Mouse (Mus musculus) fibroblast of lung, adult 2 months (primary cell): ENCODE measurements at regions not wholly inside any gene's neighbourhood (a gene's known extent, or its start where the extent isn't known, plus 50 kb on each side); places are given as distances from the start of the nearest gene placed in this dataset.

ENCODE experiments used
- DNase-seq: peaks from one replicate; pipeline ENCODE4 v3.0.0-alpha.2; 2011; ENCODE audit warnings: low read depth

DNA sequence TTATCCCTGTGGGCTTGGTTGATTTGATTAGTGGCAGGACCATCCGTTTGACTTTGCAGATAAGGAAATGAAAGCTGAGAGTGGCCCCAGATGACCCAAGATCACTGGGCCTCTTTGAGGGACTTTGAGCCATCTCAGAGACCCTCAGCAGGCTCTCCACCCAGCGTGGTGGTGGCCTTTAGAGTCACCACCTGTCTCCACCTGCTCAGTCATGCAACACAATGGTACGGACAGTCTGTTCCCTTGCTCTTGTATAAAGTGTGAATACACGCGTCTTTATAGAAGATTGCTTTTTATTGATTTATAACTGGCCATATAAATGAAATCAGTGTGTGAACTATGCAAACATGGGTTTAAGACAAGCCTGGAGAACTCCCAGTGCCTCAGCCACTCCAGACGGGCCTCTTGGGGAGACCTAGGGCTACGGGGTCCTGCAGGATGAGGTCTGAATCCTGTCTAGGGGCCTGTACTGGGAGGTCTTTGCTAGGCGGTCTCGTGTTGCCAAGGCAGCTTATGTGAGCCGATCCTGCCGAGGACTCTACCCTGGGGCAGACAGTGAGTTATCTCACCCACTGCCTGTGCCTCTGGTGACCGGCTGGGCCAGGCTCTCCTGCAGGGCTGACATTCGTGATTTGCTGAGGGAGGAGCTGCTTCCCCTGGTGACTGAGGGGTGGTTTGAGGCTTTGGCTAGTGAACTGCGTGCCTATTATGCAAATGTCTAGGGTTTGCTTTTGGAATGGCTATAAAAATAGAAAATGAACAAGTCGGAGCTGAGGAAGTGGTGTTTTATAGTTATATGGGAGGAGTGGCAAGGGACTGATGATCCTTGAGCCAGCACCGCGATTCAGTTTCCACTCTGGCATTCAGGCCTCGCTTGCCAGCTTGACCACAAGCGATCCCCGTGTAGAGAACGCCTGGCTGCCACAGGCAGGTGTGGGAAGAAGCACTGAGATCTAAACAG is 176.5 kb downstream of the Fam43a start:
- peak; percentile 81 for DNase-seq

DNA sequence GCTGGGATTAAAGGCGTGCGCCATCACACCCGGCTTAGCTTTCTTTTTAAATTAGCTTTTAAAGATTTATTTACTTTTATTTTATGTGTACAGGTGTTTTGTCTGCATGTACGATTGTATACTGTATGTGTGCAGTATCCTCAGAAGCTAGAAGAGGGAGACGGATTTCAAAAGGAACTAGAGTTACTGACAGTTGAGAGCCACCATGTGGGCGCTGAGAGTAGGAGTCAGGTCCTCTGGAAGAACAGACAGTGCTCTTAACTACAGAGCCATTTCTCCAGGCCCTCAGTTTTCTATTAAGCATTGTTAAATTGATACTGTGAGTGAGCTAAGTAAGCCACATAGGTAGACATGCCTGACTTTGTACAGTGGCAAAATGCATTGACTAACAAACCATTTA is 177.9 kb downstream of the Fam43a start:
- DNase-seq: no peak

DNA sequence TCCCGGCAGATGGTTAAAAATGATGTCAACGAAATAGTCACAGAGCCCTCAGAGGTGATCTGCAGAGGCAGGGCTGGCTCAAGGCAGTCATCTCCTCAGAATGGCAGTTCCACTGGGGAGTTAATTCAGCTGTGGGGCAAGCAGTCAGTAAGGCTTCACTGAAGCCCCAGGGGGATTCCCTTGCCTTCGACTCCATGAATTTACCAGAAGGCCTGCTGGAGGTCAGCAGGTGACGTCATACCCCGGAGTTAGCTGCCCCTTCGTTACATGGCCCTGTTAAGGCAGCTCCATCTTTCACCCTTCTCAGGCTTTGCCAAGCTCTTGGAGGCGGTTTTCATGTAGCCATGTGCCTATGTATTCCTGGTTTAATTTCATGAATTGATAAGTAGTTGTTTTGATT is 178.6 kb downstream of the Fam43a start:
- DNase-seq: no peak

DNA sequence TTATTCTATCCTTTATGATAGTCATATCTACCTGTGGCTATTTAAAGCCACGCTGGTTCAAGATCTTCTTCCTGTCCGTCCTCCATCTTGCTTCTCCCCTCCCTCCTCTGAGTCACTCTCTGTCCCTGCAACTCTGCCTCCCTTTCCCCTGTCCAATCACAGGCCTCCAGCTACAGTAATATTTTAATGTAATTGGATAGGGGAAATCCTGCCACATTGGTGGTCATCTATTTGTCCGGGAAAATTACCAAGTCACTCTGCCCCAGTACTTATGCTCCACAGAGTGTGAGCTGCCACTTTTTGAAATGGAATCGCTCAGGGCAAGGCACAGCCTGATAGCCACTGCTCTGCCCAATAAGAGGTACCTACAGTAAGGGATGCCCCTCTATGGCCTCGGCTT is 179.4 kb downstream of the Fam43a start:
- no peak for DNase-seq

DNA sequence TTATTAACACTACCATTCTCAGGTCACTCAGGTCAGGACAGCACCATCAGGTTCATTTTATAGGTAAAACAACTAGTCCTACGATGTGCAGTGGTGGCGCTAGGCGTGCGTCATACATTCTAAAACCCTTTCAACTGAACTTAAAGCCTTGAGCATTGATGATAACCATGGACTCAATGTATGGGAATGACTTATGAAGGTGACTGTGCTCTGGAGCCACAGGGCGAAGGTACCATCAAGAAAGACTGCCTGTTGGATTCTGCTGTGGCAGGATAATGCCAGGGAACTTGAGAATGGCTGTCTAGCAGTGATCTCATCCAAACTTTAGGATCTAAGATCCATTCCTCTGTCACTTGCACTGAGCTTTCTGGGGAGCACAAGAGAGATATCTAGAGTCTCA is 184.7 kb downstream of the Fam43a start:
- no peak for DNase-seq

DNA sequence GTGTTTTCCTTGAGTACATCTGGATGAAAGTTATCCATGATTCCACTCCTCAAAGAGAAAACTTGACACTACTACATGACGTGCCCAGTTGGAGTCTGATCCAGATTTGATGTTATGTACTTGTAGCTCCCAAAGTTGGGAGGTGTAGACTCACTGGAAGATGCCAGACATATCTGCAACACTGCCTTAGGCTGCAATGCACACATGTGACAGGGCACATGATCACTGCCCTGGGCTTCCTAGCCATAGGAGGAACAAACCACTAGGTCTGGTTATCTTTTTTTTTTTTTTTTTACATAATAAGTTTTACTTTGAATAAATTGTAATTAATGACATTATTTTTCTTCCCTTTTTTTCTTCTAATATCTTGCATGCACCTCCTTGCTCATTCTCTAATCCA is 185.4 kb downstream of the Fam43a start:
- DNase-seq: no peak

DNA sequence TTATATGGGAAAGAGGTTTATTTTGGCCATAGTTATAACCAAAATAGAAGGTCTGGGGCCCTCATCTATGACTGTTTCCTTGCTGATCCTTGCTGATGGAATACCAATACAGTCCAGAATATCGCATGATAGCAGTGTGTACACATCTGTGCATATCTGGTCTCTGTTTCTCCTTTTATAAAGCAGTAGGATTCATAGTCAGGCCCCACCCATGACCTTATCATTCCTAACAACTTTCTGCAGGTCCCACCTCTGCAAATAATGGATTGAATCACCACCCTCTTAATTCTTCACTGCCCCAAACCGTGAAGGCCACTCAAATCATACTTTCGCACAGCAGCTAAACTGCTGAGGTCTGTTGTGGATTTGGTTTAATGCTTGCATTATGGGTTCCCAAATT is 186.5 kb downstream of the Fam43a start:
- DNase-seq: no peak

DNA sequence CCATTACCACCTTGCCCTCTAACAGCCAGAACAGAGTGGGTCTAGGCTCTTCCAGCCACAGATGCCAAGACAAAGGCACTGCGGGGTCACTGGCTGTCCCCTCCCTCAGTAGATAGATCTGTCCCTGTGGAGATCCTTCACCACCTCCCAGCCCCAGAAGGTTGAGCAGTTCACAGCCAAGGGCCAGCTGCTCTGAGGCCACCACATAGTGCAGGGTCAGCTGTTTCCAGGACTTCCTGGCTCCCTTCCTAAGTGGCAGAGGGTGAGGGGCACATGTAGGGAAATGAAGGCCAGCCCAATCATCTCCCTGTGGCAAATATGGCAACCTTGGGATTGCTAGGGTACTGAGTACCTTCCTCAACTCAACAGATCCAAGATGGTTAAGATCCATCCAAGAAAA is 187.8 kb downstream of the Fam43a start:
- no peak for DNase-seq

DNA sequence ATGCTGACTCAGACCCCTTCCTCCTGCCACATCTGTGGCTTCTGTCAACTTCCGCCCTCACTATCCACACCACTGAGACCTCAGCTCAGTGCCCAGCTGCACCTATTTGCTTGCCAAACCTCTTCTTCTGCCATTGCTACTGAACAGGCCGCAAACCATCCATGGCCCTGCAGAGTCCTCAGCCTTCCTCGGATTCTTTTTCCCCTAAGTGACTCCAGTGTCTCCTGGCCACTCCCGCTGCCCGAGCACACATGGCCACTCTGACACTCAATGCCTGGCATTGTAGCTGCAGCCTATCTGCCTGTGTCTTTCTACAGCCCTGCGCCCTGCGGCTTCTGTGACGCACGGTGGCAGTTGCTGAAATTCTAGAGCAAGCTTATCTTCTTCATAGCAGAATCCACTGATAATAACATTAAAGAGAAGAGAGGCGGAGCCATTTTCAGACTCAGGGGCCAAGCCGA is 188.8 kb downstream of the Fam43a start:
- no peak for DNase-seq

DNA sequence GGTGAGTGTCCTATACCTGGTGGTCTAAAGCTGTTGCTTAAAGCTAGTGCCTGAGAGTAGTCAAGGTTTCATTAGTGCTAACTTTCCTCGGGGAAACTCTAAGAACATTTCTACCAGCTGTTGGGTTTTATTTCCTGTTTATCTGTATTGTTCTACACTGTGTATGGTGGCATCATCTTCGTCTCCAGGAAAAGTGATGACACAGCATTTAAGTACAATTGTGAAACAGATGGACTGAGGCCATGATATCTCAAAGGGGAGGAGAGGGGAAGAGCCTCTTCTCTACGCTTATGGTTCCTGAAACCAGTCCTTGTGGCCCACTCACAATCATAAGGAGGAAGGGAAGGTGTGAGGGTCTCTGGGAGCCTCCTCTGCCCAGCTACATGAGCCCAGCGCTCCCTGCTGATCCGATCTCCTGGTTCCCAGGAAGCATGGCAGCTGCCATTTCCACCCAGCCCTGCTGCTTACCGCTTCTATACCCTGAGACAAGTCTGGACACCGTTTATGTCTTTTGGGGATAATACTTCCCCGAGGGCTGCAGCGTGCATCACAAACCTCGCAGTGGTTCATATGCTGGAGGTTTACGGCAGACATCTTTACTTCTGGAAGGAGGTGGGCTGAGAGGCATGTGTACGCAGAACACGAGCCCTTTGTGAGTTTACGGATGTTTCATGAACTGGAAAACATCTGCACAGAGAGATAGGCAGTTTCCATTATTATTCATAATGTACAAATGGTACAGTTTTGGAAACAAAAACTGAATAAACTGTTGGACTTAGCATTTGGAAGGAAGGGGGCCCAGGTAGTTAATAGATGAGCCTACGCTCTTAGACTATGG is 189.6 kb downstream of the Fam43a start:
- DNase-seq: no peak

DNA sequence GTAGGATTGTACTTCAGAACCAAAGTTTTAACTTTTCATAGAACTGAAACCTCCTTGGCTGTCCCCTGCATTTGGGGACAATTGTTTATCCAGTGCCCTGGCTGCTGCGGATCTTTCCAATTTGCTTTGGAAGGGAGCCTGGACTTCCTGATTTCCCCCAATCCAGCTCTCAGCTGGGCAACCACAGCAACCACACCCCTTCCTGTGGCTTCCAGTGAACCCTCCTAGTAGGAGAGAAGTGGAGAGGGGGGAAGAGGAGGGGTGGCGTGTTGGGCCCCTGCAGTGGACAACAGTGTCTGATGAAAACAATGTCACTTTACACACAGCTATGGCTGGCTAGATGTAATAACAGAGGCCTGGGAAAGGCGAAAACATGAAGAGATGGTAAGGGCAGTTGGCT is 190.5 kb downstream of the Fam43a start:
- DNase-seq: peak; percentile 52

DNA sequence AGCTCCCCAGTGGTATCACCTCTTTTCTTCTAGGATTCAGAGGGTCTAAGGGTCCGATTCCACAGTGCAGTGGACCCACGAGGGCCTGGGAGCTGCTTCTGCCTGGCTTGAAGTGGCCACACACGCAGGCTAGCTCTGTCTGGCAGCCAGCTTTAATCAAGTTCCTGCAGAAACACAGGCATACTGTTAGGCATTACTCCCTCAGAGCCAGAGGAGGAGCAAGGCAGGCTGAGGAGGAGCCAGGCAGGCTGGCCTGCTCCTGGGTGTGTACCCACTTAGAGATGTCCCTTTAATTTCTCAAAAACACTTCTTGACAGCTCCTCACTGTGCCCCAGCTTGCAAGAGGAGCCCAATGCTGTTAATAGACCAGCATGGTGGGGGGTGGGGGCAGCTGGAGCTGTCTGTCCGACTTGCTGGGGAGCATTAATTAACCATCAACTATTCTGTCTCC is 191.1 kb downstream of the Fam43a start:
- peak; percentile 46 for DNase-seq

DNA sequence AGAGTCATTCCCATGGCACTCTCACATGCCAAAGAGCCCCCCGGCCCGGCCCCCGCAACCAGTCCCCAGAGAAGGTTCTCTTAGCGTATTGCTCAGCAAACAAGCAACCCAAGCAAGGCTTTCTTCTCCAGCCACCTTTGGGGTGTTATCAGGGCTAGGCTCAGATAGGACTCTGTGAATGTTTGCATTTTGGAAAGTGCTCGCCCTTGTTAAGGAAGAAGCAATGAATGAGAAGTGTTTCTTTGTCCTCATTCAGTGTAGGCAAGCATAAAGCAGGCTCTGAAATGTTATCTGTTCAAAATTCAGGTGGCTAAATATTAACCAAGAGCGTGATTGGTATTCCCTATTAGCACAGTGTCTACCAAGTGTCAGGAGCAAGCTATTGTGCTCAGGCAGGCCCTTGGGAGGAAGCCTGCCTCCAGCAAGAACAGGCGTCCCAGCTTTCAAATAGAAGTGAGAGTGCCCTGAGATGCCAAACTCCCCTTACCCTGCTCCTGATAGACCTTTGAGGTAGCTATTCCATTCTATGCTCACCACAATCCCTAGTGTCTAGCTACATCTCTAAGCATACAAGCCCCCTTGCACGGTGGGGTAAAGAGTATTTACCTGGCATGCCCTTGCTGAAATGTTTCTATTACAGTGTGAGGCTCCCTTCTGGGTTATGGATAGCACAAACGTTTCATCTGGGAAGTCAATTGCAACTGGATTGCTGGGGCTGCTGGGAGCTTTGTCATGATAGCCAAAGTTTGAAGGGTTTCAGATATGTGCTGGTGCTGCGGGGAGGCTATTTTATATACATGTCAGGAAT is 191.7 kb downstream of the Fam43a start:
- DNase-seq: no peak

DNA sequence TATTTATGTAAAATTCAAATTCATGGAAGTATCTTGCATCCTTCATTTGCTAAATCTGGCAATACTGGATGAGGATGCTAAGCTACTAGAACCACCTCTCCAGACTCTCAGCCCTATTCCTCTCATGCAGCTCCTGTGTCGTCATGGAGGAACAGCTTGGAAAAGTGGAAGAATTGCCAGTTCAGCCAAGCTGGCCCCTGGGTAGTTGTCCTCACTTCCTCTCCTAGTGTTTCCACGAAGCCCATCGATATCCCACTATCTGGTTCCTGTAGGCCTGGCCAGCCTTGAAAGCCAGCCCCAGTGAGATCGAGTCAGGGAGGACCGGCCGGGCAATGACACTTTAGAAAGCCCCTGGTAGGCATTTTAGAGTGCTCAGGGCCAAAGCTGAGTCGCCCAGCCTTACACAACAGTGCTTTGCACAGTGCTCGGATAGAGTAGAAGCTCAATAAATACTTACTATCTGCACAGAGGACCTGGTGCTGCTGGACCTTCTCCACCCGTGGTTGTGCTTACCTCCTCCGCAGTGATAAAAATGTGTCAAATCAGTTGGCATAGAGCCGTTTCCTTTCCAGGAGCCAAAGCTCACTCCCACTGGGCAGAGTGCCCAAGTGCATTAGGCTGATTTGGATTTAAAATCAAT is 193.3 kb downstream of the Fam43a start:
- DNase-seq: no peak

DNA sequence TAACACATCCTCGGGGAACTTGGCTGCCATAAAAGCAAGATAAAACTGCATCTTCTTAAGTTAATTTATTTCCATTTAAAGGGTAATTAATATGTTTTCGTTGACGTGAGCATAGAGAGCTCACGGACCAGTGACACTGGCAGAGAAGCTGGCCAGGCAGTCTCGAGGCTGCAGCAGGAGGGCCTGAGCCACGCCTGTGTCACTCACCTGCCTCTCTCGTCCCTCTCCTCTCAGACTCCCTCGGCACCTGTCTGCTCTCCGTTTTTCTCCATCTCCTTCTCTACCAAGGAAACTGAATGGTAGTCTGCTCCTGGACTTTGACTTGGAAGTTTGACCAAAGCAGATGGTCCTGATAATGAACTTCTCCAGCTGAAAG is 193.8 kb downstream of the Fam43a start:
- no peak for DNase-seq

DNA sequence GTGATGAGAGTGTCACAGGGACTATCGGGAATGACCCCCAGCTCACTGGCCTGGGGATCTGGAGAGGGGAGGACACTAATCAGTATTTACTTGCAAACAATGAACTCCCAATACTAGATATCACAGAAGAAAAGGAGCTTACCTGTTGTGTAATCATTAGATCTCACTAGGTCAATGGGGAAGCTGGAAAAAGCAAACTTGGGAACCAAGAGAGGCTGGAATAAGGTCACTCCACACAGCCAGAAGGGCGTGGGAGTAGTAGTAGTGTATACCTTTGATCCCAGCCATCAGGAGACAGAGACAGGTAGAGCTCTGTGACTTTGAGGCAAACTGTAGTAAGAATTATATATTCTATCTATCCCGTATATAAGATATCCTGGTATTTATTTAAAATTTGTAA is 194.3 kb downstream of the Fam43a start:
- no peak for DNase-seq

DNA sequence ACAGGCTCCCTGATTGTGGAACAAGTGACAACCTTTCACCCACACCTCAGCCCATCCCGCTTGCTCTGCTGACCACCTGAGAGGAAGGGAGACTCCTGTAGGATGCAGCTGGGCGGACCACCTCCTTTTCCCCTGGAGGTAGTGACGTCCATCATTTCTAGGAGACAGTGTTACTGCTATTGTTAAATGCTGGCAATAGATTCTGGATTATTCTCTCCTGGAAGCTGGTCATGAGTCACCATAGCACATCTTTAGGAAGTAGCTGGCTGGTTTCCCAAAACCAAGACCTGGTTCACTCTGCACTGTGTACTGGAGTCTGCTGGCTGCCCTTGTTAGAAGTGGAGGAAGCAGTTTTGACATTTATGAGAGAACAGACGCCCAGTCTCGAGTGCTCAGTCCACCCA is 196.0 kb downstream of the Fam43a start:
- DNase-seq: no peak

DNA sequence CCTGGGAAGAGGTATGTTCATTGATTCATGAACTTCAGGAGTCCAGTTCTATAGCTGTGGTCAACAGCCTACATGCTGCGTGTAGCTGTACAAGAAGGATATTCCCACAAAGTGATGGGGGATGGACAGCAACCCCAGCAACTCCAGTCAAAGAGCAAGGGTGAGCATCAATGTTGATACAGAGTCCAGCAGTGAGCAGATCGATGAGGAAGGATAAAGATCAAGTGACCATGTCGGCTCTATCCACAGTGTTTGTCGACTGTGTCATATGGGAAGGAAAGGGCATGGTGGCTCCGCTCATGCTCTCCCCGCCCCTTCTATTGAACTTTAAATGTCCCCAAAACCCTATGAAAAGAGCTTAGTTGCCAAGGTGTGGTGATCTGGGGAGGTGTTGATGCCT is 196.6 kb downstream of the Fam43a start:
- DNase-seq: no peak

DNA sequence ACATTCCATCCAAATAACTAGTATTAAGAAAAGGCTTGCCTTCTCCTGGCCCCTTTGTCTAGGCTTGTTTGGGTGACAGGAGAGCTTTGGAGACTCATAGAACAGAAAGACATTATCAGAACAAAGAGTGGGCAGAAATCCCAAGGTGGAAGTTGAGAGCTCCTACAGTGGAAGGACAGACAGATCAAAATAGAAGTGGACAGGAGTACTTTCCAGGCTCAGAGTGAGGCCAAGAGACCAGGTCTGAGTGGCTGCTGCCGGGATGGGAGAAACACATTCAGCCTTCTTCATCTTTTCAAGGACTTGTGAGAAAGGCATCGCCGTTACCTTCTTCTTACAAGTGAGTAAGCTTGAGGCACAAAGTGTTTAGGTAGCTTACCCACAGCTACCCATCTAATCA is 197.5 kb downstream of the Fam43a start:
- no peak for DNase-seq

DNA sequence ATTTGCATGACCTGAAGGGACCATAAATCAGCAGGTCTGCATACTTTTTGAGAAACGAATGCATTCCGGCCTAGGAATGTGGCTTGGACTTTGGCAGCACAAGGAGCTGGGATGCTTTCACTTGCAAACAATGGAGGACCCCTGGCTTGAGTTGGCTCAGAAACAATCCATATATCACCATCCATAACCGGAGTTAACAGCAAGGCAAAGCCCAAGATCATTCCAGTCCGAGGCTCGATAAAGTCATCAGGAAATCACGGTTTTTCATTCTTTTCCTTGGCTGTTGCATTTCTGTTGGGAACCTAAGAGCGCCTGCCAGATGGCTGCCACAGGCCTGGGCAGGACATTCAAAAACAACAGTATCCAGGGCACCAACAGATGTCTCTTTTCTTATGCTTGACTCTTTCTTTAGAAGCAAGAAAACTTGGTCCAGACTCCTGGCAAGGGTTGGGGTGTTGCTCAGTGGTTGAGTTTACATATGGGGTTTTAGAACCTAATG is 198.5 kb downstream of the Fam43a start:
- DNase-seq: no peak

DNA sequence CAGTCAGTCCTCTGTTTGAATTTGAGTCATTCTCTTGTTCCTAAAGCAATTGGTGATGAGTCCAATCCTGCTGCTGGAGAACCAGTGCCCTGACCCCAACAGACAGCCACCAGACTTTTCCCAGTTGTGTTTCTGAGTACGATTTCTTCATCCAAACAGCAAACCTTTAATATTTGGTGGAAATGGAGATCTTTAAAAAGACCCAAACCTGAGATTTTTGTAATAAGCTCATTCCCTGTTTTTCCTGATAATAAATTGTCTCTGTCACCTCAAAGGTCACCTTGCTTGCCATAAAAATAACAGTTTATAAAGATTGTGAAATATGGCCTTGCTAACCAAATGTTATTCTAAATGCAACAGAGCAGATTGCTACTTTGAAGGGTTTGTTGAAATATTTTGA is 199.0 kb downstream of the Fam43a start:
- DNase-seq: no peak
